Mouse (Mus musculus): ENCODE data around the gene Cacng5.

The Cacng5 gene

GRCm38 (mm10) chr11:107914634-107915226 lies at the start of gene Cacng5:
Gene Cacng5, minus strand, starts transcription at chr11:107915055.
- no peak for DNase-seq

DNA sequence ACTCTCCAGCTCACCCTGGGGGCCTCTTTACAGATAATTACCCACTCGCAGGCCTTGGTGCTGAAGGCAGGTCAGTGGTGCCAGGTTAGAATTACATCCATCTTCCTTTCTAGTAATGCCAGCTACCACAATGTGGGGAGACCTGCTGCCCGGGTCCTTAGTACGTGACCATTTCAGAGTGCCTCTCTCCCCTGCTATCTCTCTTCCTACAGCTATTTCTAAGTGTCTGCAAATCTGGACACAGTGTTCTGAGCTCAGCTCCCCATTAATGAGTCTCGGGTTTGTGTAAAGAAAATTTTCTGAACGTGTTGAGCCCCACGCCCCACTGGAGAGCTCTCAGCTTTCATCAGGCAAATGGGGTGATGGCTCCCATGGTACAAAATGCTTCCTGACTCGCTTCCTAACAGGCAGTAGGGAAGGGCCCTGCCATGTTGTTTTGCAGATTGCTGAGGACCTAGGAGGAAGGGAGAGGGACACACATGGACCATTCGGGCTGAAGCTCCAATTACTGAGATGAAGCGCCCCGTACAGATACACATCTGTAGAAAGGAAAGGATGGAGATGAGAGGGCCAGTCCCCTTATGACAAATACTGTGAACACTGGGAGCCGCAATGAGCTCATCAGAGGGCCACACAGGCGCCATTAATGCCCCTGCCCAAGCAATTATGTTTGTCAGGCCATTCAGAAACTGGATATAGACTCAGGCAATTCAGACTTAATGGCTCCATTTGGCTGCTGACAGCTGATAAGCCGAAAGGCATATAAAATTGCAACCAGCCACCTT lies 42.9 kb upstream of the Cacng5 start:
- no peak for DNase-seq

- no peak for DNase-seq
Measured at GRCm38 (mm10) chr11:107955191-107956062, 40.6 kb upstream of the Cacng5 start.

- DNase-seq = no peak
Measured at GRCm38 (mm10) chr11:107951431-107951830, 36.6 kb upstream of the Cacng5 start.

GRCm38 (mm10) chr11:107950658-107951057 lies 35.8 kb upstream of the Cacng5 start:
- no peak for DNase-seq

DNA sequence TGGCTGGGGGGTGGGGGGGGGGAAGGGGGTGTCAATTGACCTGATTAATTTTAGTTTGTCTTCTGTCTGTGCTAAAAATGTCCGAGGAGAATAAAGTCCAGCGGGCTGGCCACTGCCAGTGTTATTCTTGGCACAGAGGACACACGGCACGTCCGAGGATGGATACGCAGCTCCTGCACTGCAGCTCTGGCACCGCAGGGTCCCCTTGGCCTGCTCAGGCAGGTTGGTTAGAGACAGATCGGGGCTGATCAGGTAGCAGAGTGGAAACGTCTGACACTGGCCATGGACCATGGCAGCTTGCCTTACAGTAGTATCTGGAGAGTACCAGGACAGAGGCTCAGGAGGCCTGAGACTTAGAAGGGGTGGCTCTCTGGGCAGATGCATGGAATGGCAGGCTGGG lies 35.4 kb upstream of the Cacng5 start:
- peak; percentile 24 for DNase-seq

DNA sequence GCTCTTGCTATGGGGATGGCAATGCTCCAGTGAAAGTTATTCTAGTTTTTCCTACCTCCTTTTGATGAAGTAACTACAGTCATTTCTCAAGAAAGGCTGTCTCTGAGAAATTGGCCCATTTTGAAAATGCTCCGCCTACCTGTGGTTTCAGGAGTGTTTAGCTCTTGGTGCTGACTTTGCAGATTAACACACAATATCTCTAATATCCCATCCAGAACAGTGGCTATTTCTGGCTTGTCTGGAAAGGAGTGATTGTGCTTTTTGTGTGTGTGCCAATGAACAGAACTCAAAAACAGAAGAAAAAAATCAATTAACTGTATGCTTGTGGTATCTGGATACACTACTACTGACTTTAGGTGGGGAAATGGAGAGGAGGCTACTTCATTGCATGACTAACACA lies 33.1 kb upstream of the Cacng5 start:
- DNase-seq = no peak

- DNase-seq = no peak
Measured at GRCm38 (mm10) chr11:107946823-107947222, 32.0 kb upstream of the Cacng5 start.

GRCm38 (mm10) chr11:107936929-107937328 lies 22.1 kb upstream of the Cacng5 start:
- DNase-seq = no peak

DNA sequence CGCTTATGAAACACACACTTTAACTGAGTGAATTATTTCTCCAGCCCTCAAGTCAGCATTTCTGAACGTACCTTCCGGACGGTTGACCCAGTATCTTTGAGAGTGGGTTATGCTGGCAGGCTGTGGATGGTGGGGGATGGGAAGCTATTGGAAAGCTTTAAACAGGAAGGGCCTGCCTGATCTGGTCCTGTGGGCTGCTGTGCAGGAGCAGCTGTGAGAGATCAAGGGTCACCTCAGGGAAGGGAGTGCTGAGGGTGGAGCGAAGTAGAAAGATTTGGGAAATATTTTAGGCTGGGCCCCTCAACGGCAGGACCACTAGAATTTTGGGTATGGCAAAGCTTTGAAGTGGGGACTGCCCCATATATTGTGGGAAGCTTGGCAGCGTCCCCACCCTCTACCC lies 16.9 kb upstream of the Cacng5 start:
- no peak for DNase-seq

- no peak for DNase-seq
Measured at GRCm38 (mm10) chr11:107931288-107931687, 16.4 kb upstream of the Cacng5 start.

- DNase-seq = no peak
Measured at GRCm38 (mm10) chr11:107929712-107930111, 14.9 kb upstream of the Cacng5 start.

DNA sequence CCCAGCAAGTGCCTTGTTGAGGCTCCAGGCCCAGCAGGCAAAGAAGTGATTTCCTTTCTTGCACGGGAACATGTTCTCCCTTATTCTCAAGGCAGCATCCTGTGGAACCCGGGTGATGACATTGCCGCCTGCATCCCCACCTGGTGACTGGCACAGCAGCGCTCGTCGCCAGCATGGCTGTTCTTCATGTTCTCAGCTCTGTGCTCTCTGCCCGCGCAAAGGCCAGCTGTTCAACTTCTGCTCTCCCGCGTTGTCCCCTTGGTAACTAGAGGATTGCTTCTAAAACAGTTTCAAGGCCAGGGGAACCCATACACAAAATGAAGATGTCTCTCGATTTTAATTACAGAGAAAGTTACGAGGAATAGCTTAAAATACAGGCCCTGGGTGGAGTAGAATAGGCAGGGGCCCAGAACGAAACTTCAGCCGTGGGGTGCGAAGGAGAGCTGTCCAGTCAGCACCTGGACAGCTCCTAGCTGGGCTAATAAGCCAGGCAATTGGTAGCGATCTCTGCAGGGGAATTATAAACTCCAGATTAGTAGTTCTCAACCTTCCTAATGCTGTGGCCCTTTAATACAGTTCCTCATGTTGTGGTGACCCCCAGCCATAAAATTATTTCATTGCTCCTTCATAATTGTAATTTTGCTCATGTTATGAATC lies 5.1 kb upstream of the Cacng5 start:
- DNase-seq = no peak

DNA sequence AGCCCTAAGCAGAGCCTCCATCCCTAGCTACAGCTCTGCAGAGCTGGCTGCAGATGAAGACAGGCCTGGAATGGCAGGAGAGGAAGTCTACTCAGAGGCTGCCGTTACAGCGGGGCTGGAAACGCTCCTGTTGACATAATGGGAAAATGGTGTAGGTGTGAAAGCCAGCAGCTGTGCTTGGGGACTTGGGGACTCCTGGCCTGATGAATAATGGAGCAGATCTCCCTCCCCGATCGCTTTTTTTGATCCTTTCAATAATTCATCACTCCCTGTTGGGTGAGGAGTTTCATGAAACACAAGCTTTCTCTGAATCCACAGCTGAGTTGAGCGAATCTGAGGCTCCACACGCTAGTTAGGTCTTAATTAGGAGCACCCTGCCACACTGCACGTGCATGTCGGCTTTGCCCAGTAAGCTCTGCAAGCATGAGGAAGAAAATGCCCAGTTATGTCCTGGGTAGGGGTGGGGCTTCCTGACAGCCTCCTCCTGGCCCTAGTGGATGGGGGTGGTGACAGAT lies 2.9 kb upstream of the Cacng5 start:
- no peak for DNase-seq

GRCm38 (mm10) chr11:107913317-107913716 lies 1.5 kb downstream of the Cacng5 start:
- DNase-seq = no peak

DNA sequence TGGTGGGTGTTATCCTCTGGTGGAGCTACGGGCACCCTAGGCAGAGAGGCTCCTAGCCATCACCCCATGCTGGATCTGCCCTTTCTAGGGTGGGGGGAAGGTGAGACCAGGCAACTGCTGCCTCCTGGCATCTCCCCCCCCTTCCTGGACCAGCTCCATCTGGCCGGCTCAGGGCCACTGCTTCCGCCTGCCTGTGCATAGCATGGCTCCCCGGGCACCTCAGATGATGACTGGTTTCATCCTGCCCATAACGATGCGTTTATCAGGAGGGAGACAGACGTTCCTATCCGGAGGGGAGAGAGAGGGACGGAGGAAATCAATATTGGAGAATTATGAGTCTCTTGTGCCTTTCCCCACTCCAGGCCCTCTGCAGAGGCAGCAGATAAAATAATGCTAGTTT lies 9.5 kb downstream of the Cacng5 start:
- no peak for DNase-seq

- DNase-seq = no peak
Measured at GRCm38 (mm10) chr11:107903966-107904605, 10.8 kb downstream of the Cacng5 start.

GRCm38 (mm10) chr11:107900470-107900869 lies 14.4 kb downstream of the Cacng5 start:
- no peak for DNase-seq

DNA sequence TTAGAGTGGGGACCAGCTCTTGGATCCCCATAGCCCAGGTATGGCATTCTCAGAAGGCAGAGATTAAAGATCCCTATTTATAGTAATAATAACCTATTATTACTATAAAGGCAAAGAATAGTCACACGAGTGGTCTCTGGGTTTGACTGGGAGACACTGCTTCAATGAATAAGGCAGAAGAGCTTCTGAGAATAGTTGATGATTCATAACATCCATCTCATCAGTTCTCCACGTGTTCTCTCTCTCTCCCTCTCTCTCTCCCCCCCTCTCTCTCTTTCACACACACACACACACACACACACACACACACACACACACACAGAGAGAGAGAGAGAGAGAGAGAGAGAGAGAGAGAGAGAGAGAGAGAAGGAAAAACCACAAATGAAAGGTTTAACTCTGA lies 16.2 kb downstream of the Cacng5 start:
- DNase-seq = no peak

- no peak for DNase-seq
Measured at GRCm38 (mm10) chr11:107895635-107896034, 19.2 kb downstream of the Cacng5 start.

- no peak for DNase-seq
Measured at GRCm38 (mm10) chr11:107891377-107891776, 23.5 kb downstream of the Cacng5 start.

DNA sequence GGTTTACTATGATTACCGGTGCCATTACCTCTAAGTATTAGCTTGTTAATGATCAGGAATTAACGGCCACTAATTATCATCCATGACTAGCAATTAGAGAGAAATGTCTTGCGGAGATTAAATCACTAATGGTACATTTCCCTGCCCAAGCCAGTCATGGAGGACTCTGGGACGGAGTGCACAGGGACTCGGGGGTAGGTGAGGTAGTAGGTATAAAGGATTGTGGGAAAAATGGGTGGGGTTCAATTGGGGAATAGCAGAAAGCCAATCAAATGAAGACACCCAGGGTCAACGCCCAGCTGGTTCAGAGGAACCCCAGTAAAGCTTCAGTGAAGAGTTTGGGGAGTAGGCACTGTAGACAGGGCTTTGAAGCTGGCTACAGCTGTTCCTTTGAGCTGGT lies 27.5 kb downstream of the Cacng5 start:
- no peak for DNase-seq
